Mouse (Mus musculus) ES-E14 (cell line): ENCODE measurements around the gene Safb2. TPM values are rescaled to one million over a fixed set of nuclear protein-coding genes. Genes with fewer than 3 reads are reported as not detected.

Source experiments
- DNase-seq: peaks from one replicate; pipeline ENCODE4 v3.0.0-alpha.2; 2013; ENCODE audit warnings: low read depth, low spot score
- H3K27ac ChIP-seq: 2 replicates; pipeline ENCODE4 v1.5.1; 2012; ENCODE audit warnings: low read depth, mild to moderate bottlenecking, low read length, moderate library complexity, mixed read lengths; ENCODE audit not compliant: poor library complexity, insufficient read depth, severe bottlenecking
- H3K36me3 ChIP-seq: 2 replicates; pipeline ENCODE4 v1.6.1; 2012; ENCODE audit warnings: mild to moderate bottlenecking, low read length, moderate library complexity, mixed read lengths; ENCODE audit not compliant: control insufficient read depth, poor library complexity, insufficient read depth, severe bottlenecking
- H3K4me1 ChIP-seq, 2 experiments: fragments of 150-350 bp in 1 of 2; sonication (generic) in 1 of 2; 2 replicates each; pipeline ENCODE4 v1.6.1; 2012; ENCODE audit warnings: low read length in 2 of 2, mild to moderate bottlenecking in 1 of 2, mixed read lengths in 1 of 2; ENCODE audit not compliant: control insufficient read depth in 2 of 2, insufficient read depth in 2 of 2, poor library complexity in 1 of 2
- H3K4me3 ChIP-seq, 2 experiments: fragments of 150-350 bp in 1 of 2; sonication (generic) in 1 of 2; 2 replicates each; pipeline ENCODE4 v1.5.1; 2012; ENCODE audit warnings: low read length in 2 of 2, low read depth in 1 of 2, mild to moderate bottlenecking in 1 of 2, mixed read lengths in 1 of 2; ENCODE audit not compliant: insufficient read depth in 1 of 2, poor library complexity in 1 of 2, severe bottlenecking in 1 of 2
- H3K9ac ChIP-seq: 2 replicates; pipeline ENCODE4 v1.6.1; 2012; ENCODE audit warnings: low read depth, mild to moderate bottlenecking, low read length, mixed read lengths; ENCODE audit not compliant: poor library complexity, insufficient read depth, severe bottlenecking
- H3K9me3 ChIP-seq: fragments of 150-350 bp; sonication (generic); 2 replicates; pipeline ENCODE4 v1.6.1; 2012; ENCODE audit warnings: low read depth, mild to moderate bottlenecking, low read length; ENCODE audit not compliant: control insufficient read depth, insufficient read depth
- CHD2 ChIP-seq: IDR thresholded peaks from 2 replicates; pipeline ENCODE4 v1.6.1; 2014; ENCODE audit warnings: mild to moderate bottlenecking, low read depth, low read length, inconsistent platforms
- HCFC1 ChIP-seq: IDR thresholded peaks from 2 replicates; pipeline ENCODE4 v1.6.1; 2012; ENCODE audit warnings: low read length, inconsistent platforms, borderline replicate concordance; ENCODE audit not compliant: insufficient read depth
- MAFK ChIP-seq: IDR thresholded peaks from 2 replicates; pipeline ENCODE4 v1.6.1; 2014; ENCODE audit warnings: mild to moderate bottlenecking, low read depth, low read length, inconsistent platforms; ENCODE audit not compliant: insufficient read depth
- ZC3H11A ChIP-seq: IDR thresholded peaks from 2 replicates; pipeline ENCODE4 v1.6.1; 2012; ENCODE audit warnings: low read depth, mild to moderate bottlenecking, inconsistent platforms, low read length, borderline replicate concordance
- ZNF384 ChIP-seq: IDR thresholded peaks from 2 replicates; pipeline ENCODE4 v1.6.1; 2012; ENCODE audit warnings: low read depth, low read length, inconsistent platforms
- in situ Hi-C, 2 experiments: fragments of 600-800 bp; cut with MboI; formaldehyde crosslinking; loops; one replicate each; pipeline ENCODE4 v1.15.1; 2025; ENCODE audit warnings: low sequenced_read_pairs in 2 of 2, inconsistent platforms in 1 of 2; ENCODE audit not compliant: unreplicated experiment in 2 of 2
- total RNA-seq: library from RNA; depleted of rRNA; stranded (reverse); fragments of 300-350 nt; gene quantifications from 2 replicates; pipeline ENCODE4 v1.2.3, GENCODE M21; 2012

Safb2 gene
- total RNA-seq, 1 experiment, result 113 TPM

- no peaks in the 10 kb centered on the region for H3K36me3 ChIP-seq
- in situ Hi-C loops, result loop anchor here in 1 of 2 experiments (10.0 kb wide), 1 partner anchor 199 kb away; no protein-coding TSS in a partner anchor
- TF ChIP-seq ZC3H11A, result no peak
- TF ChIP-seq HCFC1, result no peak
- TF ChIP-seq CHD2, result no peak
- TF ChIP-seq MAFK, result no peak
- TF ChIP-seq ZNF384, result no peak
- H3K4me1 ChIP-seq, result peaks cover 0 to 28% of the 10 kb centered on the region in 2 experiments; a peak in 2 of 4 replicates
- peak; percentile 28 for DNase-seq
- peak within 1 kb of the TSS in 1 of 2 experiments; percentile 13; a peak in 1 of 4 replicates for H3K4me3 ChIP-seq
- H3K9me3 ChIP-seq, result no peaks in the 10 kb centered on the region
- H3K27ac ChIP-seq, result no peak within 1 kb of the TSS
- H3K9ac ChIP-seq, result no peak within 1 kb of the TSS
Measured at GRCm38 (mm10) chr17:56554122-56554551, 30.2 kb downstream of the Safb2 start, which contains the start of gene Gm20219. Gene Gm20219, minus strand, starts transcription at chr17:56554387.

- in situ Hi-C loops, result loop anchor here in 1 of 2 experiments (10.0 kb wide), 1 partner anchor 198 kb away; no protein-coding TSS in a partner anchor
- no peaks in the 10 kb centered on the region for H3K36me3 ChIP-seq
- TF ChIP-seq ZC3H11A (peak; percentile 72; the same call in 1 of the 2 replicates), CHD2 (no peak), HCFC1 (peak; percentile 50; the same call in 1 of the 2 replicates), ZNF384 (peak; percentile 42; the same call in 1 of the 2 replicates), MAFK (no peak)
- H3K9ac ChIP-seq, result no peak overlapping the region
- DNase-seq, result peak; percentile 86
- peaks cover 0 to 28% of the 10 kb centered on the region in 2 experiments; a peak in 2 of 4 replicates for H3K4me1 ChIP-seq
- no peak overlapping the region for H3K27ac ChIP-seq
- no peak overlapping the region for H3K4me3 ChIP-seq
- H3K9me3 ChIP-seq, result no peaks in the 10 kb centered on the region
Measured at GRCm38 (mm10) chr17:56552781-56553363, 31.5 kb downstream of the Safb2 start.

- no peak for DNase-seq
- H3K27ac ChIP-seq, result no peak overlapping the region
- in situ Hi-C loops, result loop anchor here in 1 of 2 experiments (10.0 kb wide), 1 partner anchor 197 kb away; no protein-coding TSS in a partner anchor
Measured at GRCm38 (mm10) chr17:56551841-56552581, 32.4 kb downstream of the Safb2 start.

GRCm38 (mm10) chr17:56550784-56551475 lies 33.5 kb downstream of the Safb2 start:
- H3K27ac ChIP-seq, result no peak overlapping the region
- H3K9ac ChIP-seq, result no peak overlapping the region
- in situ Hi-C loops, result loop anchor here in 1 of 2 experiments (10.0 kb wide), 1 partner anchor 196 kb away; no protein-coding TSS in a partner anchor
- DNase-seq, result no peak
- no peak for TF ChIP-seq MAFK
- no peak for TF ChIP-seq ZC3H11A
- no peak for TF ChIP-seq CHD2
- no peak for TF ChIP-seq HCFC1
- TF ChIP-seq ZNF384, result no peak
- peaks cover 0 to 28% of the 10 kb centered on the region in 2 experiments; a peak in 2 of 4 replicates for H3K4me1 ChIP-seq
- H3K4me3 ChIP-seq, result no peak overlapping the region
- H3K36me3 ChIP-seq, result no peaks in the 10 kb centered on the region
- H3K9me3 ChIP-seq, result no peaks in the 10 kb centered on the region

More at GRCm38 (mm10) chr17:56551841-56552581, 32.4 kb downstream of the Safb2 start:
- Histone ChIP-seq H3K9me3 (no peaks in the 10 kb centered on the region), H3K9ac (no peak overlapping the region), H3K4me1 (peaks cover 0 to 28% of the 10 kb centered on the region in 2 experiments; a peak in 2 of 4 replicates), H3K36me3 (no peaks in the 10 kb centered on the region), H3K4me3 (no peak overlapping the region)
- no peak for TF ChIP-seq CHD2
- TF ChIP-seq MAFK, result no peak
- TF ChIP-seq ZNF384, result no peak
- TF ChIP-seq HCFC1, result no peak
- TF ChIP-seq ZC3H11A, result no peak
